Mouse (Mus musculus) midbrain, embryonic 15.5 days (tissue): Measurements from ENCODE around the gene Patj. TPM values are rescaled to one million over a fixed set of nuclear protein-coding genes. Genes with fewer than 3 reads are reported as not detected.
A peak's percentile ranks its signal among the peaks of the same experiment; 100 is the strongest.

Experiments
- ATAC-seq: fragments of 200-750 bp; cut with Nextera tagmentation; replicated peaks from 2 replicates; pipeline ENCODE4 v1.8.0; 2017; ENCODE audit warnings: moderate TSS enrichment
- H3K27ac ChIP-seq: fragments of 300-500 bp; sonication (generic); 2 replicates; pipeline ENCODE4 v1.5.1; 2015; ENCODE audit warnings: mild to moderate bottlenecking, inconsistent platforms
- H3K27me3 ChIP-seq: fragments of 300-500 bp; sonication (generic); replicated peaks from 2 replicates; pipeline ENCODE4 v1.6.1; 2015; ENCODE audit warnings: inconsistent platforms
- H3K36me3 ChIP-seq: fragments of 300-500 bp; sonication (generic); replicated peaks from 2 replicates; pipeline ENCODE4 v1.6.1; 2015; ENCODE audit warnings: inconsistent platforms
- H3K4me1 ChIP-seq: fragments of 300-500 bp; sonication (generic); 2 replicates; pipeline ENCODE4 v1.6.1; 2015; ENCODE audit warnings: inconsistent platforms
- H3K4me2 ChIP-seq: fragments of 300-500 bp; sonication (generic); 2 replicates; pipeline ENCODE4 v1.6.1; 2015; ENCODE audit warnings: inconsistent platforms, mild to moderate bottlenecking, moderate library complexity
- H3K4me3 ChIP-seq: fragments of 300-500 bp; sonication (generic); 2 replicates; pipeline ENCODE4 v1.5.1; 2015; ENCODE audit warnings: mild to moderate bottlenecking, inconsistent platforms
- H3K9ac ChIP-seq: fragments of 300-500 bp; sonication (generic); 2 replicates; pipeline ENCODE4 v1.6.1; 2015; ENCODE audit warnings: mild to moderate bottlenecking, inconsistent platforms
- H3K9me3 ChIP-seq: fragments of 300-500 bp; sonication (generic); 2 replicates; pipeline ENCODE4 v1.6.1; 2016; ENCODE audit warnings: inconsistent platforms
- WGBS: fragments of 180-500 bp; shearing (Covaris S2); methylation state at CpG from one replicate; pipeline ENCODE4 v1.1.7; 2015; ENCODE audit warnings: mixed read lengths; 5-methylcytosine and 5-hydroxymethylcytosine counted together
- polyA plus RNA-seq: library from polyadenylated mRNA; unstranded; fragments of >200 nt; fragmentation: Nextera tagmentation; extraction: Ambion mirVana; gene quantifications from 2 replicates; pipeline ENCODE4 v1.2.1, GENCODE M21; 2015

Gene Patj
- polyA plus RNA-seq, 1 experiment from 2014 or later = 9.5 TPM

- H3K4me1 ChIP-seq = no peaks in the 10 kb centered on the region
- no peaks in the 10 kb centered on the region for H3K9me3 ChIP-seq
- ATAC-seq = no peak
- 78% methylated on average over 3 of the region's 3 CpGs for WGBS
- H3K36me3 ChIP-seq = no peaks in the 10 kb centered on the region
- no peak overlapping the region for H3K4me3 ChIP-seq
- no peak overlapping the region for H3K4me2 ChIP-seq
- no peak overlapping the region for H3K9ac ChIP-seq
- H3K27ac ChIP-seq = no peak overlapping the region
- no peaks in the 10 kb centered on the region for H3K27me3 ChIP-seq
Observed at GRCm38 (mm10) chr4:98451259-98451658, 55.7 kb downstream of the Patj start.

- 96% methylated on average over 2 of the region's 2 CpGs for WGBS
- no peak overlapping the region for H3K27ac ChIP-seq
- ATAC-seq = no peak
Observed at GRCm38 (mm10) chr4:98452725-98453124, 57.1 kb downstream of the Patj start.

GRCm38 (mm10) chr4:98453231-98453630 is 57.6 kb downstream of the Patj start:
- H3K4me2 ChIP-seq = no peak overlapping the region
- no peaks in the 10 kb centered on the region for H3K4me1 ChIP-seq
- no peak overlapping the region for H3K9ac ChIP-seq
- no peak overlapping the region for H3K27ac ChIP-seq
- no peaks in the 10 kb centered on the region for H3K36me3 ChIP-seq
- no peaks in the 10 kb centered on the region for H3K27me3 ChIP-seq
- H3K4me3 ChIP-seq = no peak overlapping the region
- H3K9me3 ChIP-seq = no peaks in the 10 kb centered on the region
- 84% methylated on average over 5 of the region's 5 CpGs for WGBS
- ATAC-seq = peak; percentile 54; the same call in 1 of the 2 replicates

More at GRCm38 (mm10) chr4:98452725-98453124, 57.1 kb downstream of the Patj start:
- Histone ChIP-seq H3K36me3 (no peaks in the 10 kb centered on the region), H3K4me2 (no peak overlapping the region), H3K27me3 (no peaks in the 10 kb centered on the region), H3K9me3 (no peaks in the 10 kb centered on the region), H3K9ac (no peak overlapping the region), H3K4me1 (no peaks in the 10 kb centered on the region), H3K4me3 (no peak overlapping the region)

GRCm38 (mm10) chr4:98455352-98455751 is 59.8 kb downstream of the Patj start:
- 88% methylated on average over 2 of the region's 2 CpGs for WGBS
- H3K4me3 ChIP-seq = no peak overlapping the region
- no peak overlapping the region for H3K4me2 ChIP-seq
- no peak overlapping the region for H3K27ac ChIP-seq
- H3K9ac ChIP-seq = no peak overlapping the region
- H3K4me1 ChIP-seq = no peaks in the 10 kb centered on the region
- no peaks in the 10 kb centered on the region for H3K27me3 ChIP-seq
- no peak for ATAC-seq
- H3K9me3 ChIP-seq = no peaks in the 10 kb centered on the region
- no peaks in the 10 kb centered on the region for H3K36me3 ChIP-seq

DNA sequence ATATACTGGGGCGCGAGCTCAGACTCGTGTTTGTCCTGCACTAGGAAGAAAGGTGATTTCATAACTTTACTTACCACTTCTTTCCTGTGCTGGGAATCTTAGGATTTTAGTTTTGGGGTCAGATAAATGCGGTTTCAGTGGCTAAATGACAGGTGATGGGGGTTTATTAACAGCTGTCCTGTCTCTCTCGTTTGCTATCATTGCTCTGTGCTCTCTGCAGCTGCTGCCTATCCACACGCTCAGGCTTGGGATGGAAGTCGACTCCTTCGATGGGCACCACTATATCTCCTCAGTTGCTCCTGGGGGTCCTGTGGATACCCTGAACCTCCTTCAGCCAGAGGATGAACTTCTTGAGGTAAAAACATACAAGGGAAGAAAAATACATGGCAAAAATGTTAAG is 60.3 kb downstream of the Patj start:
- Histone ChIP-seq H3K9ac (no peak overlapping the region), H3K36me3 (no peaks in the 10 kb centered on the region), H3K4me2 (no peak overlapping the region), H3K4me1 (no peaks in the 10 kb centered on the region), H3K27me3 (no peaks in the 10 kb centered on the region), H3K27ac (no peak overlapping the region), H3K4me3 (no peak overlapping the region), H3K9me3 (no peaks in the 10 kb centered on the region)
- 89% methylated on average over 8 of the region's 8 CpGs for WGBS
- ATAC-seq = no peak

GRCm38 (mm10) chr4:98461804-98462341 is 66.3 kb downstream of the Patj start:
- no peak for ATAC-seq
- Histone ChIP-seq H3K9me3 (no peaks in the 10 kb centered on the region), H3K27ac (no peak overlapping the region), H3K9ac (no peak overlapping the region), H3K4me2 (no peak overlapping the region), H3K36me3 (no peaks in the 10 kb centered on the region), H3K27me3 (no peaks in the 10 kb centered on the region), H3K4me1 (no peaks in the 10 kb centered on the region), H3K4me3 (no peak overlapping the region)
- WGBS = 95% methylated on average over 2 of the region's 2 CpGs

DNA sequence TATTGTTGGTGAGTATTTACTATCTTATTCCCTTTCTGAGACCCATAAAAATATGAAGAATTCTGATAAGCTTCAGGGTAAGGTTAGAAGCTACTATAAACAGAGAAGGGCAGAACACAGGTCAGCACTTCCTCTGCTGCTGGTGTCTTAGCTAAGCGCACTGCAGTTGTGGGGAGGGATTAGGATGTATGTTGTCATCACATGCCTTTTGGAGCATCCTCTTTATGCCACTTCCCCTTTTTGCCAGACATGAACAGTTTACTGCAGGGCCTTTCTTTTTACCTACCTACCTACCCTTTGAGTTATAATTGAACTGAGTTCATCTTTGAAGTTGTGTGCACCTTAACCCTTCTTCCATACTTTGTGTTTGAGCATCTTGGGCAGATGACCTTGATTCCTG is 69.9 kb downstream of the Patj start:
- 85% methylated on average over 1 of the region's 1 CpGs for WGBS
- H3K27ac ChIP-seq = no peak overlapping the region
- H3K4me1 ChIP-seq = no peaks in the 10 kb centered on the region
- no peak for ATAC-seq
- no peak overlapping the region for H3K9ac ChIP-seq
- H3K36me3 ChIP-seq = no peaks in the 10 kb centered on the region
- H3K4me2 ChIP-seq = no peak overlapping the region
- no peaks in the 10 kb centered on the region for H3K27me3 ChIP-seq
- H3K4me3 ChIP-seq = no peak overlapping the region
- H3K9me3 ChIP-seq = no peaks in the 10 kb centered on the region

DNA sequence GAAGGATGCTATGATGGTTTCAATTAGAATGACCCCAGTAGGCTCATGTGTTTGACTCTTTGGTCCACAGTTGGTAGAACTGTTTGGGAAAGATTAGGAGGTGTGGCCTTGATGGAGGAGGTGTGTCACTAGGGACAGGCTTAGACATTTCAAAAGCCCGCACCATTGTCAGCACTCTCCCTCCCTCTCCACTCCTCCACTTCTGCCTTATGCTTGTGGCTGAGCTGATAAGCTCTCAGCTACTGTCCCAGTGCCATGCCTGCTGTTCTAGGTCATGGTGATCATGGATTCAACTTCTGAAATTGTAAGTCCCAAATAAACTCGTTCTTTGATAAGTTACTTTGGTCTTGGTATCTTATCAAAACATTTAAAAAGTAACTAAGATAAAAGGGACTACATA is 70.3 kb downstream of the Patj start:
- 84% methylated on average over 2 of the region's 2 CpGs for WGBS
- Histone ChIP-seq H3K36me3 (no peaks in the 10 kb centered on the region), H3K4me2 (no peak overlapping the region), H3K27ac (no peak overlapping the region), H3K27me3 (no peaks in the 10 kb centered on the region), H3K9me3 (no peaks in the 10 kb centered on the region), H3K4me1 (no peaks in the 10 kb centered on the region), H3K4me3 (no peak overlapping the region), H3K9ac (no peak overlapping the region)
- no peak for ATAC-seq

DNA sequence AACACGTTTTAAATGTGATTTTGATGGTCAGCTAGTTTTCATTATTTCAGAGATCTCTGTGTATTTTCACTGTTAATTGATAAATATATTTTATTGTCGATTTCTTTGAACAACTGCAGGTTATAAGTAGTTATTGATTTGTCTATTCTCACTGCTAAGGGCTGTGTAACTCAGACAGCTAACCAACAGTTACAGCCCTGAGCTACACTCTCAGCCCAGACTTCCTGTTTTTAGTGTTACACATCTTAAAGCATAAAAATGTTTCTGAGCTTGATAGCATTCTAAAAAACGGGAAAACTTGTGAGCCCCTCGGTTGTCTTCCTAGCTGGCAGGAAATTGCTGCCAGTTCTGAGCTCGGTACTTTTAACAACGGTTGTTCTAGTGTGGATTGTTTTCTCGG is 75.8 kb downstream of the Patj start:
- Histone ChIP-seq H3K4me1 (no peaks in the 10 kb centered on the region), H3K36me3 (no peaks in the 10 kb centered on the region), H3K4me3 (no peak overlapping the region), H3K27me3 (no peaks in the 10 kb centered on the region), H3K9me3 (no peaks in the 10 kb centered on the region), H3K4me2 (no peak overlapping the region), H3K9ac (no peak overlapping the region), H3K27ac (no peak overlapping the region)
- 86% methylated on average over 7 of the region's 7 CpGs for WGBS
- no peak for ATAC-seq

GRCm38 (mm10) chr4:98473491-98473890 is 77.9 kb downstream of the Patj start:
- Histone ChIP-seq H3K4me3 (no peak overlapping the region), H3K27ac (no peak overlapping the region), H3K4me2 (no peak overlapping the region), H3K9ac (no peak overlapping the region), H3K4me1 (no peaks in the 10 kb centered on the region), H3K9me3 (no peaks in the 10 kb centered on the region), H3K36me3 (no peaks in the 10 kb centered on the region), H3K27me3 (no peaks in the 10 kb centered on the region)
- WGBS = 65% methylated on average over 3 of the region's 3 CpGs
- no peak for ATAC-seq

GRCm38 (mm10) chr4:98478005-98478404 is 82.4 kb downstream of the Patj start:
- Histone ChIP-seq H3K4me2 (no peak overlapping the region), H3K4me3 (no peak overlapping the region), H3K9ac (no peak overlapping the region), H3K27me3 (no peaks in the 10 kb centered on the region), H3K36me3 (no peaks in the 10 kb centered on the region), H3K4me1 (no peaks in the 10 kb centered on the region), H3K9me3 (no peaks in the 10 kb centered on the region), H3K27ac (no peak overlapping the region)
- WGBS = 83% methylated on average over 3 of the region's 3 CpGs
- no peak for ATAC-seq

DNA sequence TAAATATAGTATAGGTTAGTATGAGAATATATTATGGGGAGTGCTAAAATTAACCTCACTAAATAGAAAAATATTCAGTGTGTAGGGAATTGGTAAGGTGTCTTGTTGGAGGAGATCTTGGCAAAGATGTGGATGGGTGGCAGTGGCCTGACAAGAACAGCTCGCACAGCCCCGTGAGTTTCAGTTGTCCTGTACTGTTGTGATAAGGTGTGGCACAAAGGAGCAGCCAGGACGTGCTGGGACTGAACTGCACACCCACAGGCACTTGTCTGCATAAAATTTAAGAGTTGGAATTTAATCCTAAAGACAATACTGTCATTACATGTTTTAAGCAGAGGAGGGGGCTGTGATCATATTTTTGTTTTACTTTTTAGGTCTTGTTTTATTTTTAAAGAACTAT is 90.9 kb downstream of the Patj start:
- Histone ChIP-seq H3K4me1 (no peaks in the 10 kb centered on the region), H3K36me3 (no peaks in the 10 kb centered on the region), H3K9ac (no peak overlapping the region), H3K9me3 (no peaks in the 10 kb centered on the region), H3K4me2 (no peak overlapping the region), H3K4me3 (no peak overlapping the region), H3K27ac (no peak overlapping the region), H3K27me3 (no peaks in the 10 kb centered on the region)
- ATAC-seq = no peak
- WGBS = 70% methylated on average over 3 of the region's 3 CpGs

DNA sequence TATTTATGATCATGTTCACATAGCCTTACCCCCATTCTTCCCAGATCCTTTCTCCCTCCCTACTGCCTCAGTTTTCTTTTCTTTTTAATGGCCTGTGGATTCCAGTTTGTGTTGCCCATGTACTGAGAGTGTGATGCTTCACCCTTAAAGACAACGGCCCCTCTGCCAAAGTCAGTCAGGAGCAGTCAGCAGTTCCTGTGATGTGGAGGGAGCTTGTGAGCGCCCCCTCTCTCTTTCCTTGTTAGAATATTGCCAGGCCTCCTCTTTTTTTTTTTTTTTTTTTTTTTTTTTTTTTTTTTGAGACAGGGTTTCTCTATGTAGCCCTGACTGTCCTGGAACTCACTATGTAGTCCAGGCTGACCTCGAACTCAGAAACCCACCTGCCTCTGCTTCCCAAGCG is 91.3 kb downstream of the Patj start:
- no peaks in the 10 kb centered on the region for H3K27me3 ChIP-seq
- no peaks in the 10 kb centered on the region for H3K36me3 ChIP-seq
- no peaks in the 10 kb centered on the region for H3K9me3 ChIP-seq
- no peak overlapping the region for H3K4me3 ChIP-seq
- ATAC-seq = no peak
- no peaks in the 10 kb centered on the region for H3K4me1 ChIP-seq
- no peak overlapping the region for H3K4me2 ChIP-seq
- no peak overlapping the region for H3K27ac ChIP-seq
- 85% methylated on average over 4 of the region's 4 CpGs for WGBS
- no peak overlapping the region for H3K9ac ChIP-seq
